Mouse (Mus musculus) embryonic facial prominence, embryonic 15.5 days (tissue): ENCODE data around the gene Pou4f1. TPM values are rescaled to one million over a fixed set of nuclear protein-coding genes. Genes with fewer than 3 reads are reported as not detected.
"Not testable (repeated sequence)": the region's sequence is repeated elsewhere in the genome, so short reads cannot be mapped to it uniquely, and the experiment has no call there.

Source experiments
- ATAC-seq: fragments of 200-750 bp; cut with Nextera tagmentation; 2 replicates; pipeline ENCODE4 v1.8.0; 2017; ENCODE audit warnings: low read depth, moderate TSS enrichment; ENCODE audit not compliant: insufficient number of reproducible peaks, low FRiP score, low TSS enrichment
- H3K27ac ChIP-seq: fragments of 300-500 bp; sonication (generic); replicated peaks from 2 replicates; pipeline ENCODE4 v1.5.1; 2015; ENCODE audit warnings: mild to moderate bottlenecking, inconsistent platforms
- H3K27me3 ChIP-seq: fragments of 300-500 bp; sonication (generic); 2 replicates; pipeline ENCODE4 v1.6.1; 2015; ENCODE audit warnings: inconsistent platforms
- H3K36me3 ChIP-seq: fragments of 300-500 bp; sonication (generic); 2 replicates; pipeline ENCODE4 v1.6.1; 2015; ENCODE audit warnings: mild to moderate bottlenecking, inconsistent platforms
- H3K4me1 ChIP-seq: fragments of 300-500 bp; sonication (generic); 2 replicates; pipeline ENCODE4 v1.6.1; 2015; ENCODE audit warnings: inconsistent platforms
- H3K4me2 ChIP-seq: fragments of 300-500 bp; sonication (generic); replicated peaks from 2 replicates; pipeline ENCODE4 v1.6.1; 2015; ENCODE audit warnings: mild to moderate bottlenecking, inconsistent platforms
- H3K4me3 ChIP-seq: fragments of 300-500 bp; sonication (generic); replicated peaks from 2 replicates; pipeline ENCODE4 v1.5.1; 2015; ENCODE audit warnings: mild to moderate bottlenecking, inconsistent platforms
- H3K9ac ChIP-seq: fragments of 300-500 bp; sonication (generic); 2 replicates; pipeline ENCODE4 v1.6.1; 2015; ENCODE audit warnings: inconsistent platforms
- H3K9me3 ChIP-seq: fragments of 300-500 bp; sonication (generic); replicated peaks from 2 replicates; pipeline ENCODE4 v1.6.1; 2016; ENCODE audit warnings: inconsistent platforms
- WGBS: fragments of 180-500 bp; shearing (Covaris S2); methylation state at CpG from one replicate; pipeline ENCODE4 v1.1.7; 2015; 5-methylcytosine and 5-hydroxymethylcytosine counted together
- polyA plus RNA-seq: library from polyadenylated mRNA; unstranded; fragments of >200 nt; fragmentation: Nextera tagmentation; extraction: Ambion mirVana; gene quantifications from 2 replicates; pipeline ENCODE4 v1.2.1, GENCODE M21; 2015

Gene Pou4f1
- polyA plus RNA-seq, result 0.75 and 1.1 TPM in 2 replicates

DNA sequence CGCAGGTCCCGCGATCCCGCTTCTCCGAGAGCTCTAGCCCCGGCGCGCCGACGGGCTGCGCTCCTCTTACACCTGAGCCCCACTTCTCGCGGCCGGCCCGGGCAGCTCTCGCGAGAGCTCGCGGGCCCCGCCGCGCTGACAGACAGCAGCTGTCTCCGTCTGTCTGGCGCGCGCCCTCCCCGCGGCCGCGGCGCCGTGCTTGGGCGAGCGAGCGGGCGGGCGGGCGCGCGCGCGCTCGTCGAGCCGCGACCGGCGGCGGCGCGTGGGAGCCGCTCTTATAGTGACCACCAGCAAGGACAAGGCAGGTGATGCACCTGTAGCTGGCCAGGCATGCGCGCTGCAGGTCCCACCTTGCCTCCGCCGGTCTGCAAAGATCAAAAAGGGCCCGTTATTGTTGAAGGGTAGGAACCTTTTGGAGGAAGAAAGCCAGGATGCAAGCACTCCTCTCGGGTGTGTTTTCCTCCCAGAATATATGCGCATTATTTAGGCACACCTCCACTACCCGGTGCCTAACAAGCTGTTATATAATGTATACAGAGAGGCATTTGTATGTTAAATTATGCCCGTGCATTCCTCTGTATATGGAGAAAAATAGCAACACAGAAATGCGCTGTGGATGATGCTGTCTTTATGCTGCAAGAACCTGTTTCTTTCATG, at the start of gene Pou4f1:
Pou4f1 (minus strand) TSS at position 34 of the 657 bp plus-strand sequence.
- H3K36me3 ChIP-seq, result no peaks in the 10 kb centered on the region

DNA sequence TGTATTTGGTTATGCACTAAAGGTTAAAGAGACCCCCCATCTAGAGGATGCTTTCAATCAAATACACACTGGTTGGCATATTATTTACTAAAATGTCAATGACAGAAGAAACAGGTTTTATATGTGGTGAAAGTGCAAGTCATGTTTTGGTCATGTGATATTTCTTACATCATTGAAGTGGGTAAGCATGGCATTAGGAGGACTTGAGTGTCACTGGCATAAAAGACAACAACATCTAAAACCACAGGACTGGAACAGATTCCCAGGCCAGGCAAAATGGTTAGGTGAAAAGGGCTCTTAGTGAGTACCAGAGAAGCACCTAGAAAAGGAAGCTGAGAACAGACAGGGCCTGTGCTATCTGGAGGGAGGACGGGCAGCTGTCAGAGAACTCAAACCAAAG, 43.9 kb upstream of the Pou4f1 start:
- H3K4me3 ChIP-seq, result no peak overlapping the region
- no peak for ATAC-seq
- H3K9me3 ChIP-seq, result no peaks in the 10 kb centered on the region
- WGBS, result 93% methylated on average over 1 of the region's 1 CpGs
- no peaks in the 10 kb centered on the region for H3K27me3 ChIP-seq
- H3K4me2 ChIP-seq, result no peak overlapping the region
- no peak overlapping the region for H3K9ac ChIP-seq
- H3K36me3 ChIP-seq, result peaks cover 11% of the 10 kb centered on the region; the same call in 1 of the 2 replicates
- H3K4me1 ChIP-seq, result no peaks in the 10 kb centered on the region
- no peak overlapping the region for H3K27ac ChIP-seq

More for the DNA sequence above, at the start of gene Pou4f1:
- WGBS, result under 1% methylated on average over 51 of the region's 62 CpGs
- H3K4me2 ChIP-seq, result peak within 1 kb of the TSS; percentile 86
- H3K27me3 ChIP-seq, result peaks cover 97% of the 10 kb centered on the region
- no peak within 1 kb of the TSS for H3K27ac ChIP-seq
- H3K9ac ChIP-seq, result no peak within 1 kb of the TSS
- H3K4me1 ChIP-seq, result peaks cover 34% of the 10 kb centered on the region
- no peaks in the 10 kb centered on the region for H3K9me3 ChIP-seq
- peak; percentile 80 for ATAC-seq
- peak within 1 kb of the TSS; percentile 53 for H3K4me3 ChIP-seq

DNA sequence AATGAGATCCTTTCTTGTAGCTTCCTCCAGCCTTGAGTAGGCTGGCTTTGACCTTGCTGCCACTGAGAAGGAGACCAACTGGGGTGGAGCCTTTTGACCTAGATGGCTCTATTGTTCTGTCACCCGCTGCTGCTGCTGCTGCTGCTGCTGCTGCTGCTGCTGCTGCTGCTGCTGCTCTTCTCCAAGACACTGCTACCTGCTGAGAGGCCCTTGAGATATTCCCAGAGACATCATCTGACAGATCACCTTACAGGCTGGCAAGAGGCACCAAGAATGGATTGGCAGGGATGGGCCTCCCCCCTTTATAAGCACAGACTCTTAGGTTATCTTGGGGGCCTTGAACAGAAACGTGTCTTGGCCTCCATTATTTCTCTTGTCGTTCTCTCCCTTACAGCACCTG, 35.0 kb upstream of the Pou4f1 start:
- H3K36me3 ChIP-seq, result peaks cover 69% of the 10 kb centered on the region
- not testable (repeated sequence) for ATAC-seq
- WGBS, result 88% methylated on average over 3 of the region's 3 CpGs

DNA sequence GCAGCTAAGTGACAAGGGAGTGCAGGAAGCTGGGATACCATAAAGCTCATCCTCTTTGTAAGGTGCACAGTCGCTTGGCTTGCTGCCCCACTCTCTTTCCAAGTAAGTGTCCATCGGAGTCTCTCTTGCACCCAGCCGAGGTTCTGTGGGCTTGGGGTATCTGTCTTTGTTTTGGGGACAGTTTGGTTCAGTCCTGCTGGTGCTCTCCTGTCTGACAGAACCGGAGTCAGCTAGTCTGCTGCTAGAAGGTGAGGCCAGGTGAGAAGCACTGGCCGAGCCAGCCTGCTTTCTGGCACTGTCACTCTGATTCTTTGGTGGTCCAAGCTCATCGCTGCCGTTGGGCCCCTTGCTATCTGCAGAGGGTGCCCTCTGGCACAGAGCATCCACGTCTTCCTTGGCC, 12.0 kb upstream of the Pou4f1 start:
- ATAC-seq, result no peak
- no peaks in the 10 kb centered on the region for H3K4me1 ChIP-seq
- no peak overlapping the region for H3K4me2 ChIP-seq
- H3K9me3 ChIP-seq, result no peaks in the 10 kb centered on the region
- H3K9ac ChIP-seq, result no peak overlapping the region
- H3K36me3 ChIP-seq, result peaks cover 15% of the 10 kb centered on the region; the same call in 1 of the 2 replicates
- 89% methylated on average over 8 of the region's 8 CpGs for WGBS
- H3K27ac ChIP-seq, result no peak overlapping the region
- H3K4me3 ChIP-seq, result no peak overlapping the region
- peaks cover 16% of the 10 kb centered on the region for H3K27me3 ChIP-seq

More for the DNA sequence above, 35.0 kb upstream of the Pou4f1 start:
- H3K4me1 ChIP-seq, H3K9ac ChIP-seq, H3K27me3 ChIP-seq, H3K27ac ChIP-seq, H3K4me3 ChIP-seq, H3K4me2 ChIP-seq, H3K9me3 ChIP-seq: not testable (repeated sequence)

DNA sequence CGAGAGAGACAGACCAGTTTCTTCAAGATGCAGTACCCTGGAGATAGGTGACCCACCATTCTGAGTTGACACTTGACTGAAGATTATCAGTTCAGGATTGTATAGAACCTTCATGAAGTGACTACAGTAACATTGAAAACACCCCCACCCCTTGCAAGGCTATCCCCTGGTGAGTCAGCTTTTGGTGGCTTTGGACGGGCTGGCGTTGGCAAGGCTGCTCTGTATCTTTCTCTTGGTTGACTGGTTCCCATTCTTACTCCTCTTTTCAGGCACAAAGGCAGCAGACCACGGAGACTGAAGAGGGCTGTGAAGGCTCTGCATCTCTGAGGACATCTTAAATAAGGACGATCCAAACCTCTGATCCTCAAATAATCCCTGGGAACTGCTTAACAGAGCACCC, 10.8 kb upstream of the Pou4f1 start:
- Histone ChIP-seq H3K27ac (no peak overlapping the region), H3K4me3 (no peak overlapping the region), H3K27me3 (peaks cover 27% of the 10 kb centered on the region), H3K4me1 (peaks cover 8% of the 10 kb centered on the region), H3K36me3 (peaks cover 15% of the 10 kb centered on the region; the same call in 1 of the 2 replicates), H3K9ac (no peak overlapping the region), H3K4me2 (no peak overlapping the region), H3K9me3 (no peaks in the 10 kb centered on the region)
- WGBS, result 78% methylated on average over 5 of the region's 5 CpGs
- no peak for ATAC-seq

DNA sequence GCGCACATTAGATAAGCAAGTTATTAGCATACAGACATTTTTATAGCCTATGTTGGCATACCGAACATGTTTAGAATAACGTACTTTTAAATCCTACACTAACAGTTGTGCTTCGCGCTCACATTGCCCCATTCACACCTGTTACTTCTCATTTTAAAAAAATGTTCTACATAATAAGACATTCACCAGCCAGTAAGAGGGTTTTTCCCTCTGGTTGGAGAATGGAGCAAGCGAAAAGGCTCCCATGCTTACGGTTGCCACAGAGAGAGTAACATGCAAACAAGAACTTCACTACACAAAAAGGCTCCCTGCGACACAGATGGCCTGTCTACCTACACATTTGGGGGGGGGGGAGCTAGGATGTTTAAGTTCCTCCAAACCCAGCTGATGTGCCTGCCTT, 9.8 kb upstream of the Pou4f1 start:
- Histone ChIP-seq H3K27me3 (peaks cover 36% of the 10 kb centered on the region), H3K9ac (no peak overlapping the region), H3K4me2 (no peak overlapping the region), H3K27ac (no peak overlapping the region), H3K4me3 (no peak overlapping the region), H3K4me1 (peaks cover 18% of the 10 kb centered on the region), H3K36me3 (peaks cover 15% of the 10 kb centered on the region; the same call in 1 of the 2 replicates), H3K9me3 (no peaks in the 10 kb centered on the region)
- ATAC-seq, result no peak
- WGBS, result 93% methylated on average over 8 of the region's 8 CpGs

DNA sequence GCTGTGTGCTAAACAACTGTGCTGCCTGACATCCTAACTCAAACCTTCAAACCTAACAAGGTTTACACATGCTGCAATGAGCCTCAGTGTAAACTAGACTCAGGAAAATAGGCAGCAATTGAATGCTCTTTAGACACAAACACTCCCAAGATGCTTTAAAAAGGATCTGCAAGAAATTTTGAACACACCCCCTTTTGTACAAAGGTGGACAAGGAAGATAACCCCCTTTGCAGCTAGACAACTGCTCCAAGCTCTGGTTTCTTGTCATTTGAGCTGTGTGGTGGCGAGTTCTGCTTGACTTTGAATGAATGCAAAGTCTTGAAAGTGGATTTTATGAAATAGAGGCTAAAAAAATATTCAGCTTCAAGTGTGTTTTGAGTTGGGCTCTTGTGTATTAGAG, 7.6 kb upstream of the Pou4f1 start:
- peaks cover 18% of the 10 kb centered on the region for H3K4me1 ChIP-seq
- no peak overlapping the region for H3K9ac ChIP-seq
- ATAC-seq, result no peak
- H3K27ac ChIP-seq, result no peak overlapping the region
- 74% methylated on average over 1 of the region's 1 CpGs for WGBS
- H3K4me2 ChIP-seq, result no peak overlapping the region
- H3K4me3 ChIP-seq, result no peak overlapping the region
- H3K36me3 ChIP-seq, result peaks cover 15% of the 10 kb centered on the region; the same call in 1 of the 2 replicates
- peaks cover 54% of the 10 kb centered on the region for H3K27me3 ChIP-seq
- no peaks in the 10 kb centered on the region for H3K9me3 ChIP-seq

DNA sequence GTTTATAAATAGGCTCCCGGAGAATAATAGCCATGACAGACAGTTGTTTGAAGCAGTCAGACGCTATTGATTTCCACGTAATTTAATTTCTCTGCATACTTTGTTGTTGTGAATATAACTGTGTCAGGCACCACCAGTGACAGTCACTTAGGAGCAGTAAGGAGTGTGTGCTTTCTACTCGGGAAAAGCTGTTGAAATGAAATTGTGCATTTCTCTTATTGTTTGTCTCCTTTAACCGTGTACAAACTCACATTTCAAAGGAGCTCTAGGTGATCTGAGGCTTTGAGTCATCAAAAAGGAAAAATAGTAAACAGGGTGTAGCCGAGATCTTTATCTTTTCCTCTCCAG, 798 bp upstream of the Pou4f1 start:
- H3K4me3 ChIP-seq, result peak overlapping the region; percentile 53; the same call in 1 of the 2 replicates
- 3% methylated on average over 6 of the region's 6 CpGs for WGBS

DNA sequence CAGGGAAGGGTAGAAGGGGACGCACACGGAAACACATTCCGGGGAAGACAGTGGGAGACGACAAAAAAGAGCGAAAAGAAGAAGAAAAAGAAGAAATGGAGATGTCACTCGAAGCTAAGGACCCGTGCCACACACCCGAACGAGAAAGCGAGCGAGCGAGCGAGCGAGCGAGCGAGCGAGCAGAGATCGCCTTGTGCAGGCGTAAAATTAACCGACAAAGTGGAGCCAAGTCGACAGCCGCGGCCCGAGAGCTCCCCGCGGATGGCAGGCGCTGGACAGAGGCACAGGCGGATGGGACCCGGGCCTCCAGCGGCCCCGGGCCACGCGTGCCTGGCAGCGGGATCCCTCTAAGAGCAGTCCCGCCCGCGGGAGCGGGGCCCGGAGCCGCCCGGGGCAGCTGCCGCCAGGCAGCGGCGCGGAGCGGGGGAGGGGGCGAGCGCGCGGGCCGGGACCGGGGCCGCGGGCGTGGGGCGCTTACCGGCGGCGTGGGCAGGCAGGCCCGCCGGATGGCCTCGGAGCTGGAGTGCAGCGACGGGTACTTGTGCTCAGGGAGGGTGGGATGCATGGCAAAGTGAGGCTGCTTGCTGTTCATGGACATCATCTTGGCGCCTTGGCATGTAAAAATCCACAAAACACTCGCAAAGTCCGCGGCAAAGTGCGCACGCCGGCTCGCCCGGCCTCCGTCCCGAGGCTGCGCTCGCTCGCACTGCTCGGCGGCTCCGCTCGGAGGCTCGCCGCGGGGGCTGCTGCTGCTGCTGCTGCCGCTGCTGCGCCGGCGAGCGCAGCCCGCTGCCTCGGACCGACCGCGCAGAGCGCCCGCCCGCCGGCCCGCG, 450 bp downstream of the Pou4f1 start:
- Histone ChIP-seq H3K27ac (no peak overlapping the region), H3K27me3 (peaks cover 96% of the 10 kb centered on the region), H3K9ac (no peak overlapping the region), H3K4me3 (peak overlapping the region; percentile 53), H3K36me3 (no peaks in the 10 kb centered on the region), H3K9me3 (no peaks in the 10 kb centered on the region), H3K4me1 (peaks cover 29% of the 10 kb centered on the region), H3K4me2 (peak overlapping the region; percentile 86)
- ATAC-seq, result peak; percentile 56
- WGBS, result under 1% methylated on average over 86 of the region's 101 CpGs

More for the DNA sequence above, 798 bp upstream of the Pou4f1 start:
- Histone ChIP-seq H3K27ac (no peak overlapping the region), H3K4me1 (peaks cover 39% of the 10 kb centered on the region), H3K9ac (no peak overlapping the region), H3K27me3 (peaks cover 95% of the 10 kb centered on the region), H3K4me2 (0 out of 2 replicates have a peak overlapping the region, but pooled peaks have one; percentile 86), H3K36me3 (no peaks in the 10 kb centered on the region), H3K9me3 (no peaks in the 10 kb centered on the region)
- no peak for ATAC-seq

DNA sequence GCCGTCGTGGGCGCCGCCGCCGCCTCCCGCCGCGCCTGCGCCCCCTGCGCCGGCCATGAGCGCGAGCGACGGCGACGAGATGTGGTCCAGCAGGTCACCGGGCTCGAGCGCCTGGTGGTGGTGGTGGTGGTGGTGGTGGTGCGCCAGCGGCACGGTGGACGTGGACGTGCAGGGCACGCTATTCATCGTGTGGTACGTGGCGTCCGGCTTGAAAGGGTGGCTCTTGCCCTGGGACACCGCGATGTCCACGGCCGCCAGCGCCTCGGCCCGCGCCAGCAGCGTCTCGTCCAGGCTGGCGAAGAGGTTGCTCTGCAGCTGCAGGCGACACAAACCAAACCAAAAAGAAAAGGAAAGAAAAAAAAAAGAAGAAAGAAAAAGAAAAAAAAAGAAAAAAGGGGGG, 1.2 kb downstream of the Pou4f1 start:
- no peak for ATAC-seq
- WGBS, result under 1% methylated on average over 36 of the region's 43 CpGs
- H3K4me2 ChIP-seq, result peak overlapping the region; percentile 58; the same call in 1 of the 2 replicates

DNA sequence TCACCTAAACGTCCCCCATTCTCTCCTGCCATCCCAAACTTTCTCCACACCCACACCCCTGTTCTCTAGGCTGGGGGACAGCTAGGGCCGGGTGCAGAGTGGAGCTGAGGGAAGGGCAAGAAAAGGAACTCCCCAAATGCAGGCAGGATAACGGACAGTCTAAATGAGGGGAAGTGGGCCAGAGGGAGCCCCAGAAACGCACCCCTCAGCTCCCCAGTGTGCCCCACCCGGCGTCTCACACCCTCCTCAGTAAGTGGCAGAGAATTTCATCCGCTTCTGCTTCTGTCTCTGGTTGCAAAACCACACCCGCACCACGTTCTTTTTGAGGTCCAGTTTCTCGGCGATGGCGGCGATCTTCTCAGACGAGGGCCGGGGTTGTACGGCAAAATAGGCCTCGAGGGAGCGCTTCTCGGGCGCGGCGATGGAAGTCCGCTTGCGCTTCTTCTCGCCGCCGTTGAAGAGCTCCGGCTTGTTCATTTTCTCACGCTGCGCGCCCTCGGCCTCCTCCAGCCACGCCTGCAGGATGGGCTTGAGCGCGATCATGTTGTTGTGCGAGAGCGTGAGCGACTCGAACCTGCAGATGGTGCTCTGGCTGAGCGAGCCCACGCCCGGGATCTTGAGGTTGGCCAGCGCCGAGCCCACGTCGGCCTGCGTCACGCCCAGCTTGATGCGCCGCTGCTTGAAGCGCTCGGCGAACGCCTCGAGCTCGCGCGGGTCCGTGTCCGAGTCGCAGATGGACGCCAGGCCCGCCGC, 2.1 kb downstream of the Pou4f1 start:
- Histone ChIP-seq H3K36me3 (no peaks in the 10 kb centered on the region), H3K9ac (no peak overlapping the region), H3K4me3 (peak overlapping the region; percentile 33), H3K27ac (no peak overlapping the region), H3K4me2 (peak overlapping the region; percentile 58), H3K27me3 (peaks cover 95% of the 10 kb centered on the region), H3K9me3 (no peaks in the 10 kb centered on the region), H3K4me1 (peaks cover 29% of the 10 kb centered on the region)
- WGBS, result under 1% methylated on average over 64 of the region's 64 CpGs
- ATAC-seq, result no peak

More for the DNA sequence above, 1.2 kb downstream of the Pou4f1 start:
- Histone ChIP-seq H3K27ac (no peak overlapping the region), H3K9ac (no peak overlapping the region), H3K36me3 (no peaks in the 10 kb centered on the region), H3K4me1 (peaks cover 29% of the 10 kb centered on the region), H3K4me3 (peak overlapping the region; percentile 53), H3K27me3 (peaks cover 95% of the 10 kb centered on the region), H3K9me3 (no peaks in the 10 kb centered on the region)
